Mouse (Mus musculus) MEL (cell line): Measurements from ENCODE around the gene Nccrp1. TPM values are rescaled to one million over a fixed set of nuclear protein-coding genes. Genes with fewer than 3 reads are reported as not detected.

Experiments used
- DNase-seq: peaks from one replicate; pipeline ENCODE4 v3.0.0; 2011; ENCODE audit warnings: low read depth, low spot score
- H3K27ac ChIP-seq: 2 replicates; pipeline ENCODE4 v1.5.1; 2012; ENCODE audit warnings: low read depth, mild to moderate bottlenecking, control low read depth, low read length, moderate library complexity; ENCODE audit not compliant: control insufficient read depth
- H3K27me3 ChIP-seq, 2 experiments: fragments of 150-350 bp in 1 of 2; sonication (generic) in 1 of 2; 2 replicates each; pipeline ENCODE4 v1.6.1; 2012; ENCODE audit warnings: low read length in 2 of 2, mild to moderate bottlenecking in 2 of 2, improper control_type of control experiment in 1 of 2, moderate library complexity in 1 of 2; ENCODE audit not compliant: insufficient read depth in 2 of 2, control insufficient read depth in 1 of 2
- H3K36me3 ChIP-seq, 2 experiments: 2 replicates each; pipeline ENCODE4 v1.6.1; 2012 to 2014; ENCODE audit warnings: low read length in 2 of 2, improper control_type of control experiment in 1 of 2, inconsistent platforms in 1 of 2, mild to moderate bottlenecking in 1 of 2; ENCODE audit not compliant: insufficient read depth in 2 of 2, control insufficient read depth in 1 of 2
- H3K4me1 ChIP-seq, 2 experiments: fragments of 150-350 bp in 1 of 2; sonication (generic) in 1 of 2; 2 replicates each; pipeline ENCODE4 v1.6.1; 2012; ENCODE audit warnings: low read length in 2 of 2, improper control_type of control experiment in 1 of 2, mild to moderate bottlenecking in 1 of 2; ENCODE audit not compliant: insufficient read depth in 2 of 2, control insufficient read depth in 1 of 2
- H3K4me3 ChIP-seq, 2 experiments: fragments of 150-350 bp in 1 of 2; sonication (generic) in 1 of 2; 2 replicates each; pipeline ENCODE4 v1.5.1; 2012; ENCODE audit warnings: low read depth in 2 of 2, low read length in 2 of 2, mild to moderate bottlenecking in 2 of 2, moderate library complexity in 2 of 2, control low read depth in 1 of 2, improper control_type of control experiment in 1 of 2; ENCODE audit not compliant: control insufficient read depth in 1 of 2, insufficient read depth in 1 of 2
- H3K79me2 ChIP-seq: 2 replicates; pipeline ENCODE4 v1.6.1; 2012; ENCODE audit warnings: mild to moderate bottlenecking, low read length, moderate library complexity; ENCODE audit not compliant: control insufficient read depth, poor library complexity, insufficient read depth
- H3K9ac ChIP-seq: 2 replicates; pipeline ENCODE4 v1.6.1; 2012; ENCODE audit warnings: low read depth, mild to moderate bottlenecking, control low read depth, low read length, moderate library complexity; ENCODE audit not compliant: control insufficient read depth, poor library complexity, severe bottlenecking
- H3K9me3 ChIP-seq: fragments of 150-350 bp; sonication (generic); replicated peaks from 2 replicates; pipeline ENCODE4 v1.6.1; 2012; ENCODE audit warnings: mild to moderate bottlenecking, low read length, improper control_type of control experiment, moderate library complexity; ENCODE audit not compliant: insufficient read depth
- BHLHE40 ChIP-seq: IDR thresholded peaks from 2 replicates; pipeline ENCODE4 v1.6.1; 2012; ENCODE audit warnings: low read depth, mild to moderate bottlenecking, inconsistent platforms, low read length, improper control_type of control experiment, borderline replicate concordance
- ETS1 ChIP-seq: IDR thresholded peaks from 2 replicates; pipeline ENCODE4 v1.6.1; 2012; ENCODE audit warnings: low read depth, mild to moderate bottlenecking, inconsistent platforms, low read length, improper control_type of control experiment, moderate library complexity
- GABPA ChIP-seq: IDR thresholded peaks from 2 replicates; pipeline ENCODE4 v1.6.1; 2012; ENCODE audit warnings: low read depth, mild to moderate bottlenecking, inconsistent platforms, low read length, improper control_type of control experiment, moderate library complexity
- HCFC1 ChIP-seq: IDR thresholded peaks from 2 replicates; pipeline ENCODE4 v1.6.1; 2012; ENCODE audit warnings: low read depth, mild to moderate bottlenecking, inconsistent platforms, low read length, improper control_type of control experiment, moderate library complexity
- MAFK ChIP-seq: IDR thresholded peaks from 2 replicates; pipeline ENCODE4 v1.6.1; 2011; ENCODE audit warnings: low read depth, mild to moderate bottlenecking, low read length, improper control_type of control experiment, borderline replicate concordance
- MAX ChIP-seq: IDR thresholded peaks from 2 replicates; pipeline ENCODE4 v1.6.1; 2011; ENCODE audit warnings: low read length, improper control_type of control experiment
- MAZ ChIP-seq: IDR thresholded peaks from 2 replicates; pipeline ENCODE4 v1.6.1; 2012; ENCODE audit warnings: low read depth, mild to moderate bottlenecking, inconsistent platforms, low read length, improper control_type of control experiment
- MEF2A ChIP-seq: IDR thresholded peaks from 2 replicates; pipeline ENCODE4 v1.6.1; 2014; ENCODE audit warnings: low read depth, mild to moderate bottlenecking, inconsistent platforms, low read length, improper control_type of control experiment; ENCODE audit not compliant: poor library complexity, insufficient replicate concordance, severe bottlenecking; ENCODE audit errors: extremely low read depth
- NELFE ChIP-seq: IDR thresholded peaks from 2 replicates; pipeline ENCODE4 v1.6.1; 2011; ENCODE audit warnings: low read depth, low read length, improper control_type of control experiment
- NRF1 ChIP-seq: IDR thresholded peaks from 2 replicates; pipeline ENCODE4 v1.6.1; 2014; ENCODE audit warnings: low read depth, mild to moderate bottlenecking, inconsistent platforms, low read length, improper control_type of control experiment, moderate library complexity; ENCODE audit not compliant: poor library complexity, insufficient read depth, severe bottlenecking
- POLR2A ChIP-seq, 2 experiments: IDR thresholded peaks; 2 replicates each; pipeline ENCODE4 v1.6.1; 2011 to 2012; ENCODE audit warnings: low read length in 2 of 2, mild to moderate bottlenecking in 2 of 2, control low read depth in 1 of 2, improper control_type of control experiment in 1 of 2, low read depth in 1 of 2, moderate library complexity in 1 of 2; ENCODE audit not compliant: control insufficient read depth in 1 of 2, insufficient read depth in 1 of 2, poor library complexity in 1 of 2
- POLR2AphosphoS2 ChIP-seq: IDR thresholded peaks from 2 replicates; pipeline ENCODE4 v1.6.1; 2011; ENCODE audit warnings: low read length, improper control_type of control experiment
- RAD21 ChIP-seq: IDR thresholded peaks from 2 replicates; pipeline ENCODE4 v1.6.1; 2011; ENCODE audit warnings: mild to moderate bottlenecking, low read depth, low read length, improper control_type of control experiment
- RCOR1 ChIP-seq: IDR thresholded peaks from 2 replicates; pipeline ENCODE4 v1.6.1; 2012; ENCODE audit warnings: low read depth, mild to moderate bottlenecking, inconsistent platforms, low read length, improper control_type of control experiment
- TAL1 ChIP-seq: IDR thresholded peaks from 2 replicates; pipeline ENCODE4 v1.6.1; 2012; ENCODE audit warnings: mild to moderate bottlenecking, inconsistent platforms, low read length, moderate library complexity, mixed read lengths
- TBP ChIP-seq: IDR thresholded peaks from 2 replicates; pipeline ENCODE4 v1.8.0; 2011; ENCODE audit warnings: low read depth, low read length, improper control_type of control experiment
- TCF12 ChIP-seq: IDR thresholded peaks from 2 replicates; pipeline ENCODE4 v1.6.1; 2014; ENCODE audit warnings: low read depth, mild to moderate bottlenecking, inconsistent platforms, low read length, improper control_type of control experiment, moderate library complexity
- USF1 ChIP-seq: IDR thresholded peaks from 2 replicates; pipeline ENCODE4 v1.6.1; 2014; ENCODE audit warnings: low read depth, mild to moderate bottlenecking, inconsistent platforms, low read length, improper control_type of control experiment, moderate library complexity
- ZNF384 ChIP-seq: IDR thresholded peaks from 2 replicates; pipeline ENCODE4 v1.6.1; 2012; ENCODE audit warnings: low read depth, mild to moderate bottlenecking, inconsistent platforms, low read length, improper control_type of control experiment
- polyA plus RNA-seq, 2 experiments: library from polyadenylated mRNA; stranded (reverse) in 1 of 2; unstranded in 1 of 2; fragments of >175 nt in 1 of 2; fragments of >200 nt in 1 of 2; gene quantifications; 2 replicates each; pipeline versions ENCODE4 v1.2.1 to v1.2.4; 2012; ENCODE audit warnings: low replicate concordance in 2 of 2, low read depth in 1 of 2; ENCODE audit not compliant: insufficient read length in 2 of 2, insufficient read depth in 1 of 2, missing spikeins in 1 of 2
- total RNA-seq: library from RNA; depleted of rRNA; stranded (reverse); fragments of 300-350 nt; gene quantifications from 2 replicates; pipeline ENCODE4 v1.2.3, GENCODE M21; 2012

Gene Nccrp1
- total and polyA plus RNA-seq, 3 experiments: not detected

DNA sequence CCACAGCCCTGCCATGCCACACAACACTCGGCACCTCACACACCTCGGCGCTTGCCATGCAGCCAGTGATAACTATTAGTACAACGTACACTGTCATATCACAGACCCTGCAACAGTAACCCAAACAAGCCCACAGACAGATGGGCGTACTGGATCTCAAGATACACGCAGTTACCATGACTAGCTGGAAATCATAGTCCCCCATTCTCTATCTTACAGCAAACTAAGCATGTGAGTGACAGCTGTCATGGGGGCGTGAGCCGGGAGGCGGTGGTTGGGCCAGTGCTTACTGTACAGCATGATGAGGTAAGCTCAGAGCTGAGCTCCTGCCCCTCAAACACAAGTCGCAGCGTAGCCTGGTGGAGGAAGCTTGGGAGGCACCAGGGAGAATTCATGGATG is 28.5 kb upstream of the Nccrp1 start:
- no peak overlapping the region for H3K27ac ChIP-seq
- no peaks in the 10 kb centered on the region for H3K27me3 ChIP-seq
- H3K36me3 ChIP-seq: no peaks in the 10 kb centered on the region
- peaks cover 8% of the 10 kb centered on the region in 2 experiments for H3K4me1 ChIP-seq
- no peak for DNase-seq
- no peak overlapping the region for H3K9ac ChIP-seq
- no peaks in the 10 kb centered on the region for H3K9me3 ChIP-seq
- no peak overlapping the region for H3K4me3 ChIP-seq
- TF ChIP-seq NRF1 (no peak), ETS1 (no peak), RCOR1 (no peak), GABPA (no peak), RAD21 (no peak), USF1 (no peak), POLR2AphosphoS2 (no peak), TAL1 (no peak), TCF12 (no peak), MAZ (no peak), NELFE (no peak), TBP (no peak), POLR2A (IDR thresholded peaks at IDR 0.05; ENCODE audit: control insufficient read depth in 1 of 2, insufficient read depth in 1 of 2, low read depth in 1 of 2, low read length in 2 of 2, poor library complexity in 1 of 2) (no peak), MAFK (no peak), MEF2A (no peak), MAX (no peak), HCFC1 (no peak), BHLHE40 (no peak)
- no peaks in the 10 kb centered on the region for H3K79me2 ChIP-seq

DNA sequence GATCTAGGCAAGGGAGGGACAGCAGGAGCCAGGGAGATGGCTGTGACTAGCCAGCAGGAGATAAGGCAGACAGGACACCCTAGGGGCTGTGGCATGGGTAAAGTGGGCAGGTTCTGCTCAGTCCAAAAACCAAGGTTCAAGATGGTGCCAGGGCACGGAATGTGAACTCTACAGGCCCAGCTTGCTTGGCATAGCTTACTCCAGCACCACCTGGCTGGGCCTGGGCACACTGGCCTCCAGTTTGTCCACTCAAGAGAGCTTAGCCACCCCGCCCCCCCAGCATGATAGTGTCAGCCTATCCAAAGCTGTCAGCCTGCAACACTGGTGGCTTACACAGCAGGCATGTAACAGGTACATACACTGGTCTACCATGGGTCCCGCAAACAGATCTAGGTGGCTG is 26.2 kb upstream of the Nccrp1 start:
- no peak for TF ChIP-seq ZNF384
- no peak for DNase-seq
- no peak overlapping the region for H3K27ac ChIP-seq
- H3K9ac ChIP-seq: no peak overlapping the region
- no peaks in the 10 kb centered on the region for H3K27me3 ChIP-seq
- H3K36me3 ChIP-seq: no peaks in the 10 kb centered on the region
- H3K9me3 ChIP-seq: no peaks in the 10 kb centered on the region
- H3K4me1 ChIP-seq: peaks cover 6 to 8% of the 10 kb centered on the region in 2 experiments; a peak in 3 of 4 replicates
- H3K79me2 ChIP-seq: no peaks in the 10 kb centered on the region
- no peak overlapping the region for H3K4me3 ChIP-seq
